Mouse (Mus musculus): ENCODE data around the gene Egfl6.

- no peak for TF ChIP-seq CTCF (IDR thresholded peaks at IDR 0.05; ENCODE audit: extremely low read depth, insufficient read length, insufficient replicate concordance, low read depth, low read length)
- TF ChIP-seq POLR2A (IDR thresholded peaks at IDR 0.05; ENCODE audit: low read depth, low read length) = no peak
Observed at GRCm38 (mm10) chrX:166626174-166626573, 40.7 kb upstream of the Egfl6 start.

Data from small intestine, adult 2 months (tissue).